Mouse (Mus musculus) cortical plate, adult 2 months (tissue): ENCODE results near the gene Csrp1. TPM values are rescaled to one million over a fixed set of nuclear protein-coding genes. Genes with fewer than 3 reads are reported as not detected.

Source experiments
- H3K27ac ChIP-seq: fragments of 200-500 bp; 2 replicates; pipeline ENCODE4 v1.5.1; 2012; ENCODE audit warnings: low read length, control low read depth, inconsistent platforms; ENCODE audit not compliant: insufficient read depth
- H3K4me1 ChIP-seq: fragments of 200-500 bp; 2 replicates; pipeline ENCODE4 v1.6.1; 2011; ENCODE audit warnings: low read length; ENCODE audit not compliant: control insufficient read depth, insufficient read depth
- H3K4me3 ChIP-seq: fragments of 200-500 bp; 2 replicates; pipeline ENCODE4 v1.5.1; 2011; ENCODE audit warnings: mild to moderate bottlenecking, low read length, control low read depth; ENCODE audit not compliant: insufficient read depth
- CTCF ChIP-seq: fragments of 200-500 bp; IDR thresholded peaks from 2 replicates; pipeline ENCODE4 v1.5.1; 2011; ENCODE audit warnings: mild to moderate bottlenecking, control low read depth, low read length; ENCODE audit not compliant: insufficient read depth; ENCODE audit errors: extremely low read depth
- POLR2A ChIP-seq: fragments of 200-500 bp; IDR thresholded peaks from 2 replicates; pipeline ENCODE4 v1.6.1; 2011; ENCODE audit warnings: mild to moderate bottlenecking, low read length, control low read depth; ENCODE audit not compliant: insufficient read depth; ENCODE audit errors: extremely low read depth
- polyA plus RNA-seq: library from polyadenylated mRNA; depleted of rRNA; stranded (reverse); fragments of >200 nt; gene quantifications from 2 replicates; pipeline ENCODE4 v1.2.3, GENCODE M21; 2012

Csrp1 gene
- polyA plus RNA-seq, 1 experiment = 369 TPM

- peak within 1 kb of the TSS; percentile 67 for H3K27ac ChIP-seq
Measured at GRCm38 (mm10) chr1:135765645-135766591, 46.1 kb downstream of the Csrp1 start, which contains the start of gene Phlda3. Gene Phlda3, plus strand, starts transcription at chr1:135766119.

GRCm38 (mm10) chr1:135766592-135767306, 46.9 kb downstream of the Csrp1 start:
- H3K4me1 ChIP-seq = no peaks in the 10 kb centered on the region; the same call in 1 of the 2 replicates
- TF ChIP-seq POLR2A (no peak), CTCF (no peak)

More at GRCm38 (mm10) chr1:135765645-135766591, 46.1 kb downstream of the Csrp1 start, which contains the start of gene Phlda3:
- Histone ChIP-seq H3K4me1 (no peaks in the 10 kb centered on the region; the same call in 1 of the 2 replicates), H3K4me3 (peak within 1 kb of the TSS; percentile 62)
- no peak for TF ChIP-seq CTCF
- peak; percentile 45; the same call in 1 of the 2 replicates for TF ChIP-seq POLR2A

GRCm38 (mm10) chr1:135767324-135767890, 47.5 kb downstream of the Csrp1 start:
- H3K4me3 ChIP-seq = peak overlapping the region; percentile 62
- H3K4me1 ChIP-seq = no peaks in the 10 kb centered on the region; the same call in 1 of the 2 replicates
- TF ChIP-seq CTCF (no peak), POLR2A (no peak)
- no peak overlapping the region for H3K27ac ChIP-seq

More at GRCm38 (mm10) chr1:135766592-135767306, 46.9 kb downstream of the Csrp1 start:
- peak overlapping the region; percentile 67; the same call in 1 of the 2 replicates for H3K27ac ChIP-seq
- peak overlapping the region; percentile 62 for H3K4me3 ChIP-seq

GRCm38 (mm10) chr1:135768400-135768799, 48.5 kb downstream of the Csrp1 start:
- Histone ChIP-seq H3K4me3 (no peak overlapping the region), H3K27ac (no peak overlapping the region), H3K4me1 (no peaks in the 10 kb centered on the region; the same call in 1 of the 2 replicates)
- TF ChIP-seq POLR2A (no peak), CTCF (no peak)

- H3K4me3 ChIP-seq = no peak overlapping the region
- TF ChIP-seq POLR2A (no peak), CTCF (no peak)
- no peaks in the 10 kb centered on the region; the same call in 1 of the 2 replicates for H3K4me1 ChIP-seq
- no peak overlapping the region for H3K27ac ChIP-seq
Measured at GRCm38 (mm10) chr1:135770237-135770636, 50.4 kb downstream of the Csrp1 start.

- Histone ChIP-seq H3K4me1 (no peaks in the 10 kb centered on the region; the same call in 1 of the 2 replicates), H3K27ac (no peak overlapping the region), H3K4me3 (no peak overlapping the region)
- no peak for TF ChIP-seq POLR2A
- no peak for TF ChIP-seq CTCF
Measured at GRCm38 (mm10) chr1:135770896-135771572, 51.2 kb downstream of the Csrp1 start.

- H3K4me3 ChIP-seq = no peak overlapping the region
- H3K4me1 ChIP-seq = peaks cover 2% of the 10 kb centered on the region; the same call in 1 of the 2 replicates
- TF ChIP-seq CTCF (no peak), POLR2A (no peak)
- no peak overlapping the region for H3K27ac ChIP-seq
Measured at GRCm38 (mm10) chr1:135771573-135771970, 51.7 kb downstream of the Csrp1 start.

- Histone ChIP-seq H3K4me1 (0 out of 2 replicates have a peak, but pooled peaks cover 2% of the 10 kb centered on the region), H3K27ac (no peak overlapping the region), H3K4me3 (no peak overlapping the region)
- TF ChIP-seq POLR2A (no peak), CTCF (no peak)
Measured at GRCm38 (mm10) chr1:135776596-135776995, 56.7 kb downstream of the Csrp1 start.
